Mouse (Mus musculus) layer of hippocampus, postnatal 25 days (tissue): ENCODE measurements around the gene Tmem107. TPM values are rescaled to one million over a fixed set of nuclear protein-coding genes. Genes with fewer than 3 reads are reported as not detected.
"Not testable (repeated sequence)": the region's sequence is repeated elsewhere in the genome, so short reads cannot be mapped to it uniquely, and the experiment has no call there.

Experiments
- DNase-seq, 2 experiments: peaks; one replicate each; pipeline ENCODE4 v3.0.0; 2022; ENCODE audit warnings: mixed read lengths in 2 of 2, low spot score in 1 of 2; ENCODE audit errors: extremely low spot score in 1 of 2
- total RNA-seq, 2 experiments: library from RNA; stranded (reverse); gene quantifications; 2 replicates each; pipeline ENCODE4 v1.2.3; 2021

Gene Tmem107
- total RNA-seq, 2 experiments from 2014 or later, result 21.1 to 21.6 TPM

- no peak for DNase-seq
Observed at GRCm38 (mm10) chr11:69090367-69090766, 19.8 kb downstream of the Tmem107 start.

GRCm38 (mm10) chr11:69091566-69092385 lies 21.2 kb downstream of the Tmem107 start:
- DNase-seq, result no peak

- peak; percentile 70 to 94 for DNase-seq
Observed at GRCm38 (mm10) chr11:69092386-69092751, 21.8 kb downstream of the Tmem107 start.

- no peak for DNase-seq
Observed at GRCm38 (mm10) chr11:69092871-69093270, 22.3 kb downstream of the Tmem107 start.

GRCm38 (mm10) chr11:69093856-69094255 lies 23.2 kb downstream of the Tmem107 start:
- not testable (repeated sequence) for DNase-seq

GRCm38 (mm10) chr11:69094697-69095429 lies 24.3 kb downstream of the Tmem107 start, which contains the start of gene Per1:
Per1 (plus strand) TSS chr11:69095217.
- DNase-seq, result peak; percentile 90 to 95

GRCm38 (mm10) chr11:69095511-69096231 lies 25.1 kb downstream of the Tmem107 start:
- DNase-seq, result peak in 1 of 2 experiments; percentile 27

- no peak for DNase-seq
Observed at GRCm38 (mm10) chr11:69096360-69096986, 25.9 kb downstream of the Tmem107 start.

- peak; percentile 89 to 90 for DNase-seq
Observed at GRCm38 (mm10) chr11:69096987-69097900, 26.6 kb downstream of the Tmem107 start.

GRCm38 (mm10) chr11:69098039-69098761 lies 27.6 kb downstream of the Tmem107 start:
- DNase-seq, result peak in 1 of 2 experiments; percentile 7

- DNase-seq, result peak; percentile 89 to 91
Observed at GRCm38 (mm10) chr11:69098762-69099091, 28.1 kb downstream of the Tmem107 start.

- peak in 1 of 2 experiments; percentile 58 for DNase-seq
Observed at GRCm38 (mm10) chr11:69099177-69099914, 28.7 kb downstream of the Tmem107 start.

- peak; percentile 84 to 87 for DNase-seq
Observed at GRCm38 (mm10) chr11:69099915-69100345, 29.3 kb downstream of the Tmem107 start.

- peak in 1 of 2 experiments; percentile 5 for DNase-seq
Observed at GRCm38 (mm10) chr11:69100639-69101360, 30.2 kb downstream of the Tmem107 start.

GRCm38 (mm10) chr11:69101604-69102402 lies 31.2 kb downstream of the Tmem107 start:
- DNase-seq, result peak in 1 of 2 experiments; percentile 7

- no peak for DNase-seq
Observed at GRCm38 (mm10) chr11:69102403-69102725, 31.8 kb downstream of the Tmem107 start.

- DNase-seq, result peak in 1 of 2 experiments; percentile 4
Observed at GRCm38 (mm10) chr11:69103121-69103520, 32.5 kb downstream of the Tmem107 start.
